Mouse (Mus musculus) erythroblast, adult 5-6 weeks (primary cell): Measurements from ENCODE around the gene Parva. TPM values are rescaled to one million over a fixed set of nuclear protein-coding genes. Genes with fewer than 3 reads are reported as not detected.

Experiments used
- ATAC-seq: replicated peaks from 2 replicates; pipeline ENCODE4 v1.8.0; 2016; ENCODE audit warnings: moderate number of reproducible peaks, mild to moderate bottlenecking, moderate TSS enrichment, inconsistent platforms; ENCODE audit not compliant: poor library complexity, low FRiP score, severe bottlenecking
- total RNA-seq, 2 experiments: library from RNA; stranded (forward) in 1 of 2; stranded (reverse) in 1 of 2; fragments of 150-400 nt in 1 of 2; fragments of 200-764, 138-1000 nt in 1 of 2; gene quantifications; 2 replicates each; pipeline versions ENCODE4 v1.2.3 to v1.2.4; 2015 to 2017; ENCODE audit warnings: low replicate concordance in 2 of 2

Parva gene
- total RNA-seq, 2 experiments from 2014 or later, result not detected

DNA sequence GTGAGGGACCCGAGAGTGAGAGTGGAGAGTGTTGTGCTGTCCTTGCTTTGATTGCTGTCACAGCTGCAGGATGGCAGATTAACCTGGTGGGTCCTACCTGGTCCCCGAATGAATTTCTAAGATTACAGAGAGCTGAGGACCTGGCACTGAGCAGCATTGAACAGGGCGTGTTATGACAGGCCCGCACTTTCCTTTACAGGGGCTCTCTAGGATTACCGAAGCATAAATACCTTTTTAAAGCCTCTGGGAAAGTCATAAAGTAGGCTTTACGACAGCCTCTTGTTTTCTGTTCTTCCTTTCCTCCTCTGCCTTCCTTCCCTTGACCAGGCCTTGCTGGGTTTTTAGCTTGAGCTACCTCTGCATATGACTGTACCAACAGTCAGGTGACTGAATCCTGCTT lies 76.1 kb downstream of the Parva start:
- ATAC-seq, result no peak

GRCm38 (mm10) chr7:112503917-112504316 lies 76.6 kb downstream of the Parva start:
- no peak for ATAC-seq

GRCm38 (mm10) chr7:112509107-112509506 lies 81.8 kb downstream of the Parva start:
- ATAC-seq, result no peak

- ATAC-seq, result no peak
Observed at GRCm38 (mm10) chr7:112510336-112511048, 83.2 kb downstream of the Parva start.

DNA sequence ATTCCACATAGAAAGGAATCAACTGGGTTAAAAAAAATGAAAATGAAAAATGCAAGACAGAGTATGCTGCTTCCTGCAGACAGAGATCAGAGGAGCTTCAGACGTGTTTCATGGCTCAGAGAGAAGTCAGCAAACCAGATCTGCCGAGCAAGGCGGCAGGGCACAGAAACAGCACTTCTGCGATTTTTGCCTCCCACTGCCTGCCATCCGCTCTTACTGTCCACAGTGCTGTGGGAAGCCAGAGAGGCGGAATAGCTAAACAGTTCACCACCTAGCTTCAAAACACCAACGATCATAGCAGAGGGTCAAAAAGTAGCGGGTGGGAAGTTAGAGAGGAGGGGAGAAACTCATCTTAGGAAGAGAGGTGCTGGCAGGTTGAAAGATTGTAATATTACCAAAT lies 84.0 kb downstream of the Parva start:
- ATAC-seq, result no peak

- no peak for ATAC-seq
Observed at GRCm38 (mm10) chr7:112512257-112512656, 85.0 kb downstream of the Parva start.

- ATAC-seq, result no peak
Observed at GRCm38 (mm10) chr7:112512895-112513294, 85.6 kb downstream of the Parva start.

GRCm38 (mm10) chr7:112514636-112515193 lies 87.4 kb downstream of the Parva start:
- no peak for ATAC-seq

DNA sequence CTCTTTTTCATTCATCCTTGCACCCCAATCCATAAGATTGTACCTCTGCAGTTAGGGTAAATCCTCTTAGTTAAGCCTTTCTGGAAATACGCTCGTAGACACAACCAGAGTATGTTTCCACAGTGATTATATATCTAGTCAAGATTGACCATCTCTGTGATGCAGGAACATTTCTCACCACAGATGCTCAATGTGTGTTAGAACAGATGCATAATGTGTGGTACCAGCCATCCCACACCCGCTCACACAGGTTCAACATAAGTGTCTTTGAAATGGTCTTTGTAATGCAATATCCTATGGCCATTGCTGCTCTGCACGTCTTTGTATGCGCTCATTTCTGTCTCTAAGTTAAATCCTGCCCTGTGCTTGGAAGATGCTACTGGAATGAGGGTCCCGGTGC lies 98.2 kb downstream of the Parva start:
- no peak for ATAC-seq

DNA sequence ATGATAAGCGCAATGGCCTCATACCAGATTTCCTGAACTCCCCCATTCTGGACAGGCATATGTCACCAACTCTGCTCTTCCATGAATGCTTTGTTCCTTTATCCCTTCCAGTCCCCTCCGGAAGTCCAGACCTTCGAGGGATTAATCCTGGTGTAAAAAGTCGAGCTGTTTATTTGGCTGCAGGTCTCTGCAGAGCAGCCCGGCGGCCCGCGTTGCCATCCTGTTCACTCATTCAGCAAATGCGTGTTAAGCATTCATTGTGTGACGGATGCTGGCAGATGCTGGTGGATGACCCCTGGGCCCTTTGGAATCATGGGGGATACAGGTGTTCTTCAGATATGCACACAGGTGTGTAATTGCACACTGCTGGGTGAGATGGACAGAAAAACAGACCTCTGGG lies 98.9 kb downstream of the Parva start:
- no peak for ATAC-seq

DNA sequence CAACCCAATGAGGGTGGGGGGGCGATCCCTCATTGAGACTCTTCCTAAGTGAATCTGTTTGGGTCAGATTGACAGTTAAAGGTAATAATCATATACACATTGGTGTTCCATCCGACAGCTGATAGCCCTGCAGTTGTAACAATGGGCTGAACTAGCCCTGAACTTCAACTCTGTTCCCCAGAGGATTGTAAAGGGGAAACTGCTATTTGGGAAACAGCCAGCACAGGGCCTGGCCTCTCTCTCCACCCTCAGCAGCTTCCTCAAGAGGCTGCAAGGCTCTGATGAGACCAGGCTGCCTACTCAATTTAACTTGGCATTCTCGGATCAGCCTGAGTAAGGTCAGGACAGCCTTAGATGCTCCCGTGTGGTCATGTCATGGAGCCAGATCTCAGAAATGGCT lies 99.9 kb downstream of the Parva start:
- no peak for ATAC-seq

- no peak for ATAC-seq
Observed at GRCm38 (mm10) chr7:112528059-112528458, 100.8 kb downstream of the Parva start.

GRCm38 (mm10) chr7:112528582-112529360 lies 101.5 kb downstream of the Parva start:
- ATAC-seq, result no peak

DNA sequence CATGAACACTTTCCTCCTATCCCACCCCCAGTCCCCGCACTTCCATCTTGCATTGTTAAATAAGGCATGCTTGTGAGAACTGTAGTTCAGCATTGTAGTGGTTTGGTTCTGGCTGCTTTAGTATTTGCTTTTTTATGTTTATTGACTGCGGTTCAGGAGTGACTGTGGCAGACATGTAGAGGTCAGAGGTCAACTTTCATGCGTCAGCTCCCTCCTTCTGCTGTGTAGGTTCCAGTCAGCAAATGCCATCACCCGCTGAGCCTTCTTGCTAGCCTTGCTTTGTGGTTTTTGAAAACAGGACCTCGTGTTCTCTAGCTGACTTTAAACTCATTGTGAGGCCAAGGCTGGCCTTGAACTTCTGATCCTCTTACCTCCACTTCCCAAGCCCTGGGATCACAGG lies 103.6 kb downstream of the Parva start:
- ATAC-seq, result no peak

- ATAC-seq, result no peak
Observed at GRCm38 (mm10) chr7:112534148-112534547, 106.8 kb downstream of the Parva start.

GRCm38 (mm10) chr7:112535408-112535921 lies 108.2 kb downstream of the Parva start:
- no peak for ATAC-seq

DNA sequence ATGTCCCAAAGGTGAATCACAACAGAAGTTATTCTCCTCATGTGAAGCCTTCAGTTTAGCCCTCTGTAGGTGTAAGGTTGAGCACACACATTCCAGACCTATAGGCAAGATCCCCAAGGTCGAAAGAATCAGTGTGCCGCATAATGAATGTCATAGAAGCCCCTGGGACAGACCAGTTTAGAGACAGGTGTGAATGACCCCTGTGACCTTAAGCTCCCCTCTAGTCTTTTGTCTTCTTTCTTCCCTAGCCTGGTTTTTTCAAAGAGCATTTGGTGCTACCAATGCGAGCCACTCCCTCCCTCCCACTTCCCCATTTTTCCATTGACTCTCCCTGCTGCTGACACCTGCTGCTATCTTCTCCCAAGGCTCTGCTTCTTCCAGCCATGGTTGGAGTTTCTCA lies 121.8 kb downstream of the Parva start:
- no peak for ATAC-seq

- no peak for ATAC-seq
Observed at GRCm38 (mm10) chr7:112561504-112561903, 134.2 kb downstream of the Parva start.

- ATAC-seq, result no peak
Observed at GRCm38 (mm10) chr7:112567004-112567403, 139.7 kb downstream of the Parva start.

DNA sequence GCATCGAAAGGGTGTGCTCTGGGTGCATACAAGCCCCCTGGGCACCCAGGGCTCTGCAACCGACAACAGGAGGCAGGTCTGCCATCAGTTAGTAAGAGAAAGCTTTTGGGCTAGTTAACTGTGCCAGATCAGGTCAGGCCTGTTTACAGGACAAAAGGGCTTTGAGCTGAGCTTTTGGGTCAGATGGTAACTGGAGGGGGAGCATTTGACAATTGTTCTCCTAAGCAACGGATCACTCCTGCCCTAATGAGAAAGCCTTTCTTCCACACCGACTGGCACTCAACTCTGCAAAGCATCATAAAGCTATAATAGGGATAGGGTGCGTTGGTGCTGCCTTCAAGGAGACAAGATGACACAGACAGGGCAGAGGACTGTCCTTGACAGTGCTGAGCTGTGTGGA lies 141.7 kb downstream of the Parva start:
- no peak for ATAC-seq

DNA sequence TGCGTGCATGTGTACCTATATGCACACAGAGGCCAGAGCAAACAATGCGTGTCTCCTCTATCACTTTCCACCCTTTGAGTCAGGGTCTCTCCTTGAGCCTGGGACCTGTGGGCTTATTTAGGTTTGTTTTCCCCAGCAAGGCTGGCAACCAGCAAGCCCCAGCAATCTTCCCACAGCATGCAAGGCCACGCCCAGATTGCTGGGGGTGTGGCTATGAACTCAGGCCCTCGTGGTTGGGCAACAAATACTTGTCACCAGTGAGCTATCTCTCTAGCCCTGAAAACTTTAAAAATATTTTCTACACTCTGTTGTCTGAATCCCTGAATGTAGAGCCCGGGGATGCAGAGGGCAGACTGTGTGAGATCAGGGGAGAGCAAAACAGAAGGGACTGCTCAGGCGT lies 154.3 kb downstream of the Parva start:
- no peak for ATAC-seq
